Comparison of ENCODE assay signal across 8 mouse cellular contexts in the genomic region with DNA sequence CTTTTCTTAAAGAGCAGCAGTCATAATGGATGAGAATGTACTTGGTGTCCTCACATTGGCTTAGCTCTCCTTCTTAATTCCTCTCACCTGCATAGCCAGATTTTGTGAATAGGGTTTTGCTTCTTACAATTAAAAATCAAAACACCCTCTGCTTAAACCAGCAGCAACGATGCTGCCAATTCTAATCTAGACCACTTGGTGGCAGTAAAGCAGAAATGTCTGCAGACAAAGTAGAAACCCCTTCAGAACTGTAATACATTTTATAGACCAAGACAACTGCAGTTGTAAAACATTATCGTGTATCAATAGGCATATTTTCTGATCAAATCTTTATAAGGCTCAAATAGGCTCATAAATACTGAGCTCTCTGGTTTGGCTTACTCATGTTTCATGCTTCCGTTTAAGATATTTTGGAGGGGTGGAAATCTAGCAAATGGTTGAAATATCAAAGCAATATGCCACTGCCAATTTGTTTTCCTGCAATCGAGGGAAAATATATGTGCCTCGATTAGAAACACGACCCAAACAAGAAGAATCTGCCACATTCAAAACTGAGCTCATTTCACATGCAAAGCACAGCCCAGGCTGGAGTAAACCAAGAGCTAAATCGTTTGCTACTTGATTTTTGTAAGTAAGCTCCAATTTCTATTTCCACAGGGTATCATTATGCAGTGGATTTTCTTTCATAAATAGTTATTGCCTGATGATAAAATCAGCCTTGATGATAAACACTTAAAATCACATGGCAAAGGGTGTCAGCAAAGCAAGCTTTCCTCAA. TPM values are rescaled to one million over a fixed set of nuclear protein-coding genes. Genes with fewer than 3 reads are reported as not detected.
DNase-seq lines count a peak whose midpoint lies in the region; ATAC-seq and TF ChIP-seq lines count a peak whose summit lies in the region.
"Had no signal": no experiment of that assay in that cellular context is flagged by ENCODE, and none has a peak within 500 bp of the region (broad histone marks: within the 10 kb centered on the region; RNA-seq: fewer than 3 reads in every experiment).

No protein-coding gene starts in this region.

- H3K27ac ChIP-seq in kidney, embryonic 16.5 days (ENCODE audit: low read length): no peak overlapping the region
- H3K27ac ChIP-seq in cerebellum, adult 2 months (ENCODE audit: insufficient read depth, low read length): no peak overlapping the region
- H3K27ac ChIP-seq: neural tube, embryonic 12.5 days had no signal

- H3K36me3 ChIP-seq in kidney, embryonic 16.5 days (ENCODE audit: insufficient read depth, low read length): no peaks in the 10 kb centered on the region
- H3K36me3 ChIP-seq: neural tube, embryonic 12.5 days had no signal

- H3K4me3 ChIP-seq in kidney, embryonic 16.5 days (ENCODE audit: low read length): no peak overlapping the region
- H3K4me3 ChIP-seq in cerebellum, adult 2 months (replicated peaks; ENCODE audit: insufficient read depth, low read depth, low read length): no peak overlapping the region
- H3K4me3 ChIP-seq: neural tube, embryonic 12.5 days had no signal

- no peak for ATAC-seq in kidney, embryonic 16.5 days (ENCODE audit: low FRiP score, low TSS enrichment)
- ATAC-seq in frontal cortex, adult (ENCODE audit: low TSS enrichment): peak; percentile 87
- ATAC-seq in activated CD4-positive, CD25-positive, alpha-beta regulatory T cell, adult 4 months: no peak

- H3K9me3 ChIP-seq in kidney, embryonic 16.5 days (ENCODE audit: low read length): no peaks in the 10 kb centered on the region
- H3K9me3 ChIP-seq: neural tube, embryonic 12.5 days had no signal

- TF ChIP-seq POLR2A in cerebellum, adult 2 months (IDR thresholded peaks at IDR 0.05; ENCODE audit: borderline replicate concordance, insufficient read depth, low read length): no peak

- DNase-seq in kidney, adult 18-20 months: peak; percentile 7
- DNase-seq in cerebellum, adult 2 months: peak; percentile 13 to 37
- peak; percentile 20 for DNase-seq in left cerebral cortex, postnatal 4 days
- DNase-seq in right cerebral cortex, postnatal 25 days: peak; percentile 20

- intact Hi-C loops in left cerebral cortex, postnatal 4 days (cut with DNase I): no loop called here

- no peaks in the 10 kb centered on the region for H3K4me1 ChIP-seq in kidney, embryonic 16.5 days (ENCODE audit: insufficient read depth, low read length)
- H3K4me1 ChIP-seq in cerebellum, adult 2 months (ENCODE audit: control insufficient read depth, insufficient read depth, low read length): no peaks in the 10 kb centered on the region
- H3K4me1 ChIP-seq: neural tube, embryonic 12.5 days had no signal

- no peak for TF ChIP-seq CTCF in cerebellum, adult 2 months (IDR thresholded peaks at IDR 0.05; ENCODE audit: borderline replicate concordance, insufficient read depth, low read depth, low read length)

- 38% methylated on average over 7 of the region's 7 CpGs for WGBS in kidney, embryonic 16.5 days
- WGBS in cerebellum, adult 2 months: 38% methylated on average over 7 of the region's 7 CpGs

- no peak overlapping the region for H3K9ac ChIP-seq in kidney, embryonic 16.5 days (replicated peaks; ENCODE audit: low read length)
- H3K9ac ChIP-seq: neural tube, embryonic 12.5 days had no signal

- no peak overlapping the region for H3K4me2 ChIP-seq in kidney, embryonic 16.5 days (replicated peaks; ENCODE audit: low read depth, low read length)
- H3K4me2 ChIP-seq: neural tube, embryonic 12.5 days had no signal

- H3K27me3 ChIP-seq in kidney, embryonic 16.5 days (ENCODE audit: insufficient read depth, low read length): no peaks in the 10 kb centered on the region
- no peaks in the 10 kb centered on the region for H3K27me3 ChIP-seq in cerebellum, adult 2 months (ENCODE audit: control insufficient read depth, insufficient read depth, low read length)
- H3K27me3 ChIP-seq: neural tube, embryonic 12.5 days had no signal

RNA-seq across cellular contexts. Expression of gene Gm12695, which starts 14.6 kb away (rescaled TPM):
- polyA plus RNA-seq in kidney, embryonic 16.5 days (2015; fragmentation: Nextera tagmentation; extraction: Ambion mirVana): not detected in 2 replicates
- not detected in 2 replicates for polyA plus RNA-seq in cerebellum, adult 2 months (2012; rRNA removed)
- total RNA-seq in left cerebral cortex, postnatal 4 days (2021): under 1 TPM in 1 of 2 experiments, not detected in 1; 0.20 TPM
- not detected for polyA plus RNA-seq in activated CD4-positive, CD25-positive, alpha-beta regulatory T cell, adult 4 months (2017; shearing (Covaris generic))
- polyA plus RNA-seq: neural tube, embryonic 12.5 days had no signal
